Mouse (Mus musculus) G1E (cell line): Measurements from ENCODE around the gene Endou.

Experiments
- CTCF ChIP-seq: IDR thresholded peaks from 2 replicates; pipeline ENCODE4 v1.5.1; 2012; ENCODE audit warnings: low read depth, low read length, inconsistent platforms, mixed read lengths
- GATA1 ChIP-seq: IDR thresholded peaks from 2 replicates; pipeline ENCODE4 v1.6.1; 2012; ENCODE audit warnings: borderline replicate concordance, low read length, inconsistent platforms, mixed read lengths
- POLR2AphosphoS5 ChIP-seq: IDR thresholded peaks from 2 replicates; pipeline ENCODE4 v1.6.1; 2012; ENCODE audit warnings: low read depth, low read length, inconsistent platforms; ENCODE audit not compliant: insufficient replicate concordance
- TAL1 ChIP-seq: conservative IDR thresholded peaks from 2 replicates; pipeline ENCODE4 v1.6.1; 2012; ENCODE audit warnings: low read depth, low read length, inconsistent platforms, mixed read lengths

- TF ChIP-seq TAL1 = no peak
- TF ChIP-seq CTCF = no peak
- TF ChIP-seq GATA1 = no peak
- TF ChIP-seq POLR2AphosphoS5 = no peak
Observed at GRCm38 (mm10) chr15:97727048-97727447, 4.1 kb downstream of the Endou start.
